Mouse (Mus musculus): ENCODE results near the gene Ldb2. TPM values are rescaled to one million over a fixed set of nuclear protein-coding genes. Genes with fewer than 3 reads are reported as not detected.

Ldb2 gene
- polyA plus RNA-seq, 1 experiment from 2014 or later = 14.4 TPM

DNA sequence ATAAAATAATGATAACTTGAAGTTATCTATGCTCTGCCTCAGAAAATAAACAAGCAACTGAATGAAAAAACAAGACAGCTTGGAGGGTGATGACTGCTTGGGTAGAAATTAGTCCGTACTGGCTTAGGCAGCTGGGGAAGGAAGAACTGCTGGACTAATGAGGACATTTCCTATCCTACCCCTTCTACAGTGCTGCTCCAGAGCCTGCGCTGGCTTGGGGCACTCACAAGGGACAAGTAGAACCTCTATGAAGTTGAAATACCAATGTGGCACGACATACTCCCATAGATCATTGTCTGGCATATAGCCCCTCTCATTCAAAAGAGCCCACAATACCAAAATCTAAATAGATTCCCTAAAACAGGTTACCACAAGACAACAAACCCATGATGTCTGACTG, 131.6 kb downstream of the Ldb2 start:
- Histone ChIP-seq H3K9me3 (ENCODE audit: control insufficient read depth, low read length) (no peaks in the 10 kb centered on the region), H3K4me3 (ENCODE audit: control insufficient read depth in 1 of 2, insufficient read depth in 1 of 2, low read depth in 1 of 2, low read length in 2 of 2) (no peak overlapping the region), H3K27me3 (ENCODE audit: control insufficient read depth, insufficient read depth, low read length) (no peaks in the 10 kb centered on the region), H3K4me2 (ENCODE audit: low read length) (no peak overlapping the region), H3K4me1 (ENCODE audit: control insufficient read depth in 2 of 2, insufficient read depth in 2 of 2, low read length in 2 of 2) (peaks cover 0 to 2% of the 10 kb centered on the region in 2 experiments; a peak in 1 of 4 replicates), H3K9ac (ENCODE audit: low read length) (no peak overlapping the region), H3K36me3 (ENCODE audit: control insufficient read depth, insufficient read depth, low read length) (no peaks in the 10 kb centered on the region), H3K27ac (replicated peaks in 1 of 2; ENCODE audit: control insufficient read depth in 1 of 2, insufficient read depth in 1 of 2, low read depth in 2 of 2, low read length in 2 of 2) (no peak overlapping the region)
- ATAC-seq (ENCODE audit: insufficient number of reproducible peaks, insufficient read depth, low FRiP score, low read depth) = no peak
- WGBS = 58% methylated on average over 3 of the region's 3 CpGs

- Histone ChIP-seq H3K9me3 (ENCODE audit: control insufficient read depth, low read length) (no peaks in the 10 kb centered on the region), H3K4me2 (ENCODE audit: low read length) (no peak overlapping the region), H3K4me3 (ENCODE audit: control insufficient read depth in 1 of 2, insufficient read depth in 1 of 2, low read depth in 1 of 2, low read length in 2 of 2) (no peak overlapping the region), H3K27me3 (ENCODE audit: control insufficient read depth, insufficient read depth, low read length) (no peaks in the 10 kb centered on the region), H3K36me3 (ENCODE audit: control insufficient read depth, insufficient read depth, low read length) (no peaks in the 10 kb centered on the region), H3K4me1 (ENCODE audit: control insufficient read depth in 2 of 2, insufficient read depth in 2 of 2, low read length in 2 of 2) (peaks cover 0 to 2% of the 10 kb centered on the region in 2 experiments; a peak in 1 of 4 replicates), H3K27ac (replicated peaks in 1 of 2; ENCODE audit: control insufficient read depth in 1 of 2, insufficient read depth in 1 of 2, low read depth in 2 of 2, low read length in 2 of 2) (no peak overlapping the region), H3K9ac (ENCODE audit: low read length) (no peak overlapping the region)
- WGBS = 64% methylated on average over 10 of the region's 10 CpGs
- no peak for ATAC-seq (ENCODE audit: insufficient number of reproducible peaks, insufficient read depth, low FRiP score, low read depth)
Measured at GRCm38 (mm10) chr5:44667383-44667782, 132.1 kb downstream of the Ldb2 start.

DNA sequence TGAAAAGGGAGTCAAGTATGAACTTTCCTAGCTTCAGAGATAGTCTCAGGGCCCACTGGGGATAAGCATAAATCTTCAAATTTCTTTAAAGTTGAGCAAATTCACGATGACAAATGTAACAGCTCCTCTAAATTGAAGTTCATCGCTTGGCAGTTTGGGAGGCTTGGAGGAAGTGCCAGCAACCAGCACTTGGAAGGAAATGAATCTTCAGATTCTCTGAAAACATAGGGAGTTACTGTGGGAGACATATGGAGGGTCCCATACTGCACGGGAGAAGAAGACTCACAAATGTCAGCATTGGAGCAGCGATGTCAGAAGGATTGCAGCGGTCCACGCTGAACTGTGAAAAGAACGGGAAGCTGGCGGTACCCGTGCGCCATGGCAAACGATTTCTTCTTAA, 139.8 kb downstream of the Ldb2 start:
- Histone ChIP-seq H3K4me1 (ENCODE audit: control insufficient read depth in 2 of 2, insufficient read depth in 2 of 2, low read length in 2 of 2) (no peaks in the 10 kb centered on the region), H3K4me3 (ENCODE audit: control insufficient read depth in 1 of 2, insufficient read depth in 1 of 2, low read depth in 1 of 2, low read length in 2 of 2) (no peak overlapping the region), H3K9ac (ENCODE audit: low read length) (no peak overlapping the region), H3K4me2 (ENCODE audit: low read length) (no peak overlapping the region), H3K27ac (replicated peaks in 1 of 2; ENCODE audit: control insufficient read depth in 1 of 2, insufficient read depth in 1 of 2, low read depth in 2 of 2, low read length in 2 of 2) (no peak overlapping the region), H3K9me3 (ENCODE audit: control insufficient read depth, low read length) (no peaks in the 10 kb centered on the region), H3K36me3 (ENCODE audit: control insufficient read depth, insufficient read depth, low read length) (no peaks in the 10 kb centered on the region), H3K27me3 (ENCODE audit: control insufficient read depth, insufficient read depth, low read length) (no peaks in the 10 kb centered on the region)
- ATAC-seq (ENCODE audit: insufficient number of reproducible peaks, insufficient read depth, low FRiP score, low read depth) = no peak
- WGBS = 83% methylated on average over 11 of the region's 11 CpGs

- no peaks in the 10 kb centered on the region for H3K9me3 ChIP-seq (ENCODE audit: control insufficient read depth, low read length)
- H3K27ac ChIP-seq (replicated peaks in 1 of 2; ENCODE audit: control insufficient read depth in 1 of 2, insufficient read depth in 1 of 2, low read depth in 2 of 2, low read length in 2 of 2) = no peak overlapping the region
- 88% methylated on average over 1 of the region's 1 CpGs for WGBS
- no peak overlapping the region for H3K4me2 ChIP-seq (ENCODE audit: low read length)
- H3K9ac ChIP-seq (ENCODE audit: low read length) = no peak overlapping the region
- ATAC-seq (ENCODE audit: insufficient number of reproducible peaks, insufficient read depth, low FRiP score, low read depth) = no peak
- no peaks in the 10 kb centered on the region for H3K36me3 ChIP-seq (ENCODE audit: control insufficient read depth, insufficient read depth, low read length)
- no peaks in the 10 kb centered on the region for H3K4me1 ChIP-seq (ENCODE audit: control insufficient read depth in 2 of 2, insufficient read depth in 2 of 2, low read length in 2 of 2)
- no peak overlapping the region for H3K4me3 ChIP-seq (ENCODE audit: control insufficient read depth in 1 of 2, insufficient read depth in 1 of 2, low read depth in 1 of 2, low read length in 2 of 2)
- no peaks in the 10 kb centered on the region for H3K27me3 ChIP-seq (ENCODE audit: control insufficient read depth, insufficient read depth, low read length)
Measured at GRCm38 (mm10) chr5:44656707-44657106, 142.8 kb downstream of the Ldb2 start.

DNA sequence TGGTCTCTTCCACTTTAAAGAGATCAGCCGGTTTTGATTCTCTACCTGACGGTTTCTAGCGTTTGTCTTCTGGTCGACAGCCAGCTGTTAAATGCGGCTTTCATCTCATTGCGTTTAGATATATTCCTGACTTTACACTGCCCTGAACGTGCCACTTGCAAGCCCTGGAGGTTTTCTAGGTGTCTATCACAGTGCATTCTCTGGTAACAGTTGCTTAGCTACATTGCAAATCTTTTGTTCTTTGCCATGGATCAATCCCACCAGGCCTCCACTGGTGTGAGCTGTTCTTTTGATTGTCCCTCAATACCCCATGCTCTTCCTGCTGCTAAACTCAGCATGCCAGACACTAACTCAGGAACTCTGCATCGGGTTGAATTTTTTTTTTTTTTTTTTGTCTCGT, 145.1 kb downstream of the Ldb2 start:
- H3K4me3 ChIP-seq (ENCODE audit: control insufficient read depth in 1 of 2, insufficient read depth in 1 of 2, low read depth in 1 of 2, low read length in 2 of 2) = no peak overlapping the region
- no peaks in the 10 kb centered on the region for H3K36me3 ChIP-seq (ENCODE audit: control insufficient read depth, insufficient read depth, low read length)
- no peak overlapping the region for H3K4me2 ChIP-seq (ENCODE audit: low read length)
- WGBS = 60% methylated on average over 9 of the region's 9 CpGs
- ATAC-seq (ENCODE audit: insufficient number of reproducible peaks, insufficient read depth, low FRiP score, low read depth) = no peak
- no peaks in the 10 kb centered on the region for H3K9me3 ChIP-seq (ENCODE audit: control insufficient read depth, low read length)
- H3K9ac ChIP-seq (ENCODE audit: low read length) = no peak overlapping the region
- no peaks in the 10 kb centered on the region for H3K27me3 ChIP-seq (ENCODE audit: control insufficient read depth, insufficient read depth, low read length)
- H3K27ac ChIP-seq (replicated peaks in 1 of 2; ENCODE audit: control insufficient read depth in 1 of 2, insufficient read depth in 1 of 2, low read depth in 2 of 2, low read length in 2 of 2) = no peak overlapping the region
- no peaks in the 10 kb centered on the region for H3K4me1 ChIP-seq (ENCODE audit: control insufficient read depth in 2 of 2, insufficient read depth in 2 of 2, low read length in 2 of 2)

GRCm38 (mm10) chr5:44646842-44647190, 152.7 kb downstream of the Ldb2 start:
- H3K36me3 ChIP-seq (ENCODE audit: control insufficient read depth, insufficient read depth, low read length) = no peaks in the 10 kb centered on the region
- WGBS = 55% methylated on average over 2 of the region's 2 CpGs
- H3K4me3 ChIP-seq (ENCODE audit: control insufficient read depth in 1 of 2, insufficient read depth in 1 of 2, low read depth in 1 of 2, low read length in 2 of 2) = no peak overlapping the region
- ATAC-seq (ENCODE audit: insufficient number of reproducible peaks, insufficient read depth, low FRiP score, low read depth) = no peak
- H3K27me3 ChIP-seq (ENCODE audit: control insufficient read depth, insufficient read depth, low read length) = no peaks in the 10 kb centered on the region
- no peaks in the 10 kb centered on the region for H3K9me3 ChIP-seq (ENCODE audit: control insufficient read depth, low read length)
- H3K9ac ChIP-seq (ENCODE audit: low read length) = no peak overlapping the region
- H3K4me1 ChIP-seq (ENCODE audit: control insufficient read depth in 2 of 2, insufficient read depth in 2 of 2, low read length in 2 of 2) = no peaks in the 10 kb centered on the region
- no peak overlapping the region for H3K4me2 ChIP-seq (ENCODE audit: low read length)
- no peak overlapping the region for H3K27ac ChIP-seq (replicated peaks in 1 of 2; ENCODE audit: control insufficient read depth in 1 of 2, insufficient read depth in 1 of 2, low read depth in 2 of 2, low read length in 2 of 2)

- H3K27me3 ChIP-seq (ENCODE audit: control insufficient read depth, insufficient read depth, low read length) = no peaks in the 10 kb centered on the region
- no peak overlapping the region for H3K4me3 ChIP-seq (ENCODE audit: control insufficient read depth in 1 of 2, insufficient read depth in 1 of 2, low read depth in 1 of 2, low read length in 2 of 2)
- no peaks in the 10 kb centered on the region for H3K9me3 ChIP-seq (ENCODE audit: control insufficient read depth, low read length)
- H3K4me2 ChIP-seq (ENCODE audit: low read length) = no peak overlapping the region
- ATAC-seq (ENCODE audit: insufficient number of reproducible peaks, insufficient read depth, low FRiP score, low read depth) = no peak
- H3K27ac ChIP-seq (replicated peaks in 1 of 2; ENCODE audit: control insufficient read depth in 1 of 2, insufficient read depth in 1 of 2, low read depth in 2 of 2, low read length in 2 of 2) = no peak overlapping the region
- H3K9ac ChIP-seq (ENCODE audit: low read length) = no peak overlapping the region
- 60% methylated on average over 4 of the region's 4 CpGs for whole genome bisulfite sequencing
- no peaks in the 10 kb centered on the region for H3K4me1 ChIP-seq (ENCODE audit: control insufficient read depth in 2 of 2, insufficient read depth in 2 of 2, low read length in 2 of 2)
- no peaks in the 10 kb centered on the region for H3K36me3 ChIP-seq (ENCODE audit: control insufficient read depth, insufficient read depth, low read length)
Measured at GRCm38 (mm10) chr5:44645952-44646841, 153.3 kb downstream of the Ldb2 start.

DNA sequence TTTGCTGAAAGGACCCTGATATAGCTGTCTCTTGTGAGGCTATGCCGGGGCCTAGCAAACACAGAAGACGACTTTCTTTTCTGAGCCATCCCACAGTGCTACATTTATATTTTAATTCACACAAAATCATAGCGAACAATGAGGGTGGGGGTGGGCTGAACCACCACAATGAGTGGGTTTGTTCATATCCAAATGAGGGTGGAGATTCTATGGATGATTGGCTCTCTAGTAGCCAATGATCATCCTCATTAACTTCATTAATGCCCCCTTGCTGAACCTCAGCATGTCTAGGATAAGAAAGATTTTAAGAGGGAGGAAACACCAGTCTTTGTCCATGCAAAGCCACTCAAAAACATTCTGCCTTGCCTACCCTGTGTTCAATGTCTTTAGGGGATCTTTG, 156.4 kb downstream of the Ldb2 start:
- Histone ChIP-seq H3K4me2 (ENCODE audit: low read length) (no peak overlapping the region), H3K9ac (ENCODE audit: low read length) (no peak overlapping the region), H3K36me3 (ENCODE audit: control insufficient read depth, insufficient read depth, low read length) (no peaks in the 10 kb centered on the region), H3K27ac (replicated peaks in 1 of 2; ENCODE audit: control insufficient read depth in 1 of 2, insufficient read depth in 1 of 2, low read depth in 2 of 2, low read length in 2 of 2) (no peak overlapping the region), H3K27me3 (ENCODE audit: control insufficient read depth, insufficient read depth, low read length) (no peaks in the 10 kb centered on the region), H3K9me3 (ENCODE audit: control insufficient read depth, low read length) (no peaks in the 10 kb centered on the region), H3K4me3 (ENCODE audit: control insufficient read depth in 1 of 2, insufficient read depth in 1 of 2, low read depth in 1 of 2, low read length in 2 of 2) (no peak overlapping the region), H3K4me1 (ENCODE audit: control insufficient read depth in 2 of 2, insufficient read depth in 2 of 2, low read length in 2 of 2) (no peaks in the 10 kb centered on the region)
- 92% methylated on average over 3 of the region's 3 CpGs for WGBS
- no peak for ATAC-seq (ENCODE audit: insufficient number of reproducible peaks, insufficient read depth, low FRiP score, low read depth)
